Mouse (Mus musculus): ENCODE measurements at regions not wholly inside any gene's neighbourhood (a gene's known extent, or its start where the extent isn't known, plus 50 kb on each side); places are given as distances from the start of the nearest gene placed in this dataset.

DNA sequence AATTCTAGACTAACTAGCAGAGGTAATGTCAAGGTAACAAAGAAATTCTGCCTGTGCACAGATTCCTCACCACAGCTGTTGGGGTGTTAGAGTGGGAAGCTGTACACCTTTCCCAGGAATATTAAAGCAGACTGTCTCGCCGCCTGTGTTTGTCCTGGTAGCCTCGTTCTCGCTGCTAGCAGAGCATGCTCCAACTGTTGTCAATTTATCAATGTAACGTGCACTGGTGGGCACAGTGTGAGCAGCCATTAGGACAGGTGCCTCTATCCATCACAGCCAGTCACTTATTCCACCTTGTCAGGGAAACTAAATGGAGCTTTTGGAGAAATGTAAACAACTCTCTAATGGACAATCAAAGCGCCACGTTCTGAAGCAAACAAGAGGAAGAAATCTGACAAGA lies 339.4 kb downstream of the Lmo4 start:
- TF ChIP-seq CTCF (IDR thresholded peaks at IDR 0.05) (no peak), EP300 (IDR thresholded peaks at IDR 0.05) (no peak)

Data from lung, postnatal 0 days (tissue).